Mouse (Mus musculus): Measurements from ENCODE around the gene Klc3. TPM values are rescaled to one million over a fixed set of nuclear protein-coding genes. Genes with fewer than 3 reads are reported as not detected.
A peak's percentile ranks its signal among the peaks of the same experiment; 100 is the strongest.

Gene Klc3
- total and polyA plus RNA-seq, 3 experiments = 0.42 to 3.6 TPM; not detected in 1

DNA sequence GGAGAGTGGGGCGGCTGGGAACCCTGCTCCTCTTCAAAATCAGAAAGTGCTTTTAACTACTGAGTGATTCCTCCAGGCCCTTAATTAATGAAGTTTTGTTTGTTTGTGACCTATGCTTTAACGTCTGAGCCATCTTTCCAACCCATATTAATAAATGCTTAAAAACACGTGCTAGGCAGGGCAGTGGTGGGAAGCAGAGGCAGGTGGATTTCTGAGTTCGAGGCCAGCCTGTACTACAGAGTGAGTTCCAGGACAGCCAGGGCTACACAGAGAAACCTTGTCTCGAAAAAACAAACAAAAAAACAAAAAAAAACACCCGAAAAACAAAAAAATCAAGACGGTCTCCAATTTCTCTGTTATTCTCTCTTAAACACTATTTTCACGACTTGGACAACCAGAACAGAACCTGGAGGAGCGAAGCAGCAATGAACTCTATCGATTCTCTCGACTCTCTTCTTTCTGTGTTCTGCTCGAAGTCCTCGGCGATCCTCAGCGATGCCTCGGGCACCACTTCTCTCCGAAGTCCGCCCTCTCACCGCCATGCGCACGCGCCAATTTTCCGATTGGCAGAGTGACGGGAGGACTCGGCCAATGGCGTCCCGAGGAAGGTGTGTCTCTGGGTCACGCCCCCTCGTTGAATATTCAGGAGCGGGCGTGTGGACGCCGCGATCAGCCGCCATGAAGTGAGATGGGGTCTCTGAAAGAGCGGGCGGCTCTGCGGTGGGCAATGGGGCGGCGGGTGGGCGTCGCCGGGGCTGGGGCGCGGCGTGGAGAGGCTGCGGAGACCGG is 22.3 kb downstream of the Klc3 start, which contains the start of gene Ercc2 (continued):
- TF ChIP-seq CHD1 (IDR thresholded peaks at IDR 0.05; ENCODE audit: low read depth, low read length) = no peak
- no peak for TF ChIP-seq MEF2A (IDR thresholded peaks at IDR 0.05; ENCODE audit: extremely low read depth, insufficient replicate concordance, low read depth, low read length, poor library complexity, severe bottlenecking)
- no peak for TF ChIP-seq MAZ (IDR thresholded peaks at IDR 0.05; ENCODE audit: low read depth, low read length)
- peak; percentile 37; the same call in 1 of the 2 replicates for TF ChIP-seq TCF12 (IDR thresholded peaks at IDR 0.05; ENCODE audit: low read depth, low read length)
- 0 out of 2 replicates have a peak, but pooled peaks have one; percentile 56 for TF ChIP-seq MYC (IDR thresholded peaks at IDR 0.05; ENCODE audit: low read depth, low read length)
- no peak for TF ChIP-seq TAL1 (IDR thresholded peaks at IDR 0.05; ENCODE audit: low read length)
- no peak for TF ChIP-seq BHLHE40 (IDR thresholded peaks at IDR 0.05; ENCODE audit: borderline replicate concordance, low read depth, low read length)
- TF ChIP-seq MXI1 (IDR thresholded peaks at IDR 0.05; ENCODE audit: low read depth, low read length) = peak; percentile 87
- no peak for TF ChIP-seq POLR2AphosphoS5 (IDR thresholded peaks at IDR 0.05; ENCODE audit: borderline replicate concordance, low read depth, low read length)
- TF ChIP-seq SMC3 (IDR thresholded peaks at IDR 0.05; ENCODE audit: low read depth, low read length) = no peak
- no peak for TF ChIP-seq CTCF (IDR thresholded peaks at IDR 0.05 in 2 of 3, conservative IDR thresholded peaks at IDR 0.05 in 1 of 3; ENCODE audit: control insufficient read depth in 1 of 3, insufficient read depth in 1 of 3, low read depth in 2 of 3, low read length in 3 of 3, poor library complexity in 1 of 3, severe bottlenecking in 1 of 3)
- TF ChIP-seq SIN3A (IDR thresholded peaks at IDR 0.05; ENCODE audit: low read length) = peak; percentile 98

DNA sequence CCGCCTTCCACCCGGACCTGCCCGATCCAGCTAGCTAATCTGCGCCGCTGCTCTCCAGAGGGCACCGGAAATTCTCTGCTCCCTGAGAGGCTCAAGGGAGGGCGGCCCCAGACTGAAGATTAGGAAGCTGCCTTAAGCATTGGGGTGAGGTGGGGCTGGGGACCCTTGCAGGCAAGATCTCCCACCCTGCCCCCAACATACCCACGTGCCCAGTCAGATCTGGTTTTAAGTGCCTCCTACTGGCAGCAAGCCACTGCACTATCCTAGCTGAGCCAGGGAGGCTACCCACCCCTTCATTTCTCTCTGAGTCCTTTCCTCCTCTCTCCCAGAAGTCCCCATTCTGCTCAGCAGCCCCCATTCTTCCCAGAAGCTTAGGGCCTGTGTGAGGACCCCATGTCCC is 25.9 kb downstream of the Klc3 start:
- Histone ChIP-seq H3K27ac (ENCODE audit: control insufficient read depth, low read depth, low read length) (no peak overlapping the region), H3K4me3 (ENCODE audit: control insufficient read depth in 1 of 2, insufficient read depth in 1 of 2, low read depth in 2 of 2, low read length in 2 of 2) (no peak overlapping the region), H3K9ac (ENCODE audit: control insufficient read depth, low read depth, low read length, poor library complexity, severe bottlenecking) (no peak overlapping the region), H3K79me2 (ENCODE audit: control insufficient read depth, insufficient read depth, low read length, poor library complexity) (peaks cover 9% of the 10 kb centered on the region), H3K4me1 (ENCODE audit: control insufficient read depth in 1 of 2, insufficient read depth in 2 of 2, low read length in 2 of 2) (peaks cover 0 to 3% of the 10 kb centered on the region in 2 experiments; a peak in 2 of 4 replicates), H3K36me3 (ENCODE audit: control insufficient read depth in 1 of 2, insufficient read depth in 2 of 2, low read length in 2 of 2) (peaks cover 0 to 3% of the 10 kb centered on the region in 2 experiments; a peak in 2 of 4 replicates), H3K9me3 (replicated peaks; ENCODE audit: insufficient read depth, low read length) (no peaks in the 10 kb centered on the region), H3K27me3 (ENCODE audit: control insufficient read depth in 1 of 2, insufficient read depth in 2 of 2, low read length in 2 of 2) (no peaks in the 10 kb centered on the region)
- TF ChIP-seq GABPA (IDR thresholded peaks at IDR 0.05; ENCODE audit: low read depth, low read length) (no peak), NELFE (IDR thresholded peaks at IDR 0.05; ENCODE audit: low read depth, low read length) (no peak), GATA1 (IDR thresholded peaks at IDR 0.05; ENCODE audit: low read depth, low read length) (no peak), RCOR1 (IDR thresholded peaks at IDR 0.05; ENCODE audit: low read depth, low read length) (no peak), ZC3H11A (IDR thresholded peaks at IDR 0.05; ENCODE audit: low read depth, low read length) (no peak), SMC3 (IDR thresholded peaks at IDR 0.05; ENCODE audit: low read depth, low read length) (no peak), HCFC1 (IDR thresholded peaks at IDR 0.05; ENCODE audit: low read depth, low read length) (no peak), ZMIZ1 (IDR thresholded peaks at IDR 0.05; ENCODE audit: low read depth, low read length) (no peak), USF1 (IDR thresholded peaks at IDR 0.05; ENCODE audit: low read depth, low read length) (no peak), MAX (IDR thresholded peaks at IDR 0.05; ENCODE audit: low read length) (no peak), ELF1 (IDR thresholded peaks at IDR 0.05; ENCODE audit: low read depth, low read length) (no peak), MAZ (IDR thresholded peaks at IDR 0.05; ENCODE audit: low read depth, low read length) (no peak), KAT2A (conservative IDR thresholded peaks at IDR 0.05; ENCODE audit: low read depth, low read length) (no peak), MEF2A (IDR thresholded peaks at IDR 0.05; ENCODE audit: extremely low read depth, insufficient replicate concordance, low read depth, low read length, poor library complexity, severe bottlenecking) (no peak), POLR2AphosphoS2 (IDR thresholded peaks at IDR 0.05; ENCODE audit: low read length) (no peak), ZNF384 (IDR thresholded peaks at IDR 0.05; ENCODE audit: low read depth, low read length) (no peak), TBP (IDR thresholded peaks at IDR 0.05; ENCODE audit: low read depth, low read length) (no peak), POLR2A (IDR thresholded peaks at IDR 0.05; ENCODE audit: control insufficient read depth in 1 of 2, insufficient read depth in 1 of 2, low read depth in 1 of 2, low read length in 2 of 2, poor library complexity in 1 of 2) (no peak), MAFK (IDR thresholded peaks at IDR 0.05; ENCODE audit: borderline replicate concordance, low read depth, low read length) (no peak), MXI1 (IDR thresholded peaks at IDR 0.05; ENCODE audit: low read depth, low read length) (no peak)
- DNase-seq (ENCODE audit: low read depth, low spot score) = no peak

Data from MEL (cell line).